Mouse (Mus musculus) liver, embryonic 16.5 days (tissue): ENCODE data around the gene Gvin1. TPM values are rescaled to one million over a fixed set of nuclear protein-coding genes. Genes with fewer than 3 reads are reported as not detected.
"Not testable (repeated sequence)": the region's sequence is repeated elsewhere in the genome, so short reads cannot be mapped to it uniquely, and the experiment has no call there.

ENCODE experiments used
- ATAC-seq: fragments of 200-750 bp; cut with Nextera tagmentation; 2 replicates; pipeline ENCODE4 v1.8.0; 2017; ENCODE audit warnings: low read depth, mild to moderate bottlenecking, moderate number of reproducible peaks, moderate library complexity
- H3K27ac ChIP-seq: fragments of 300-500 bp; sonication (generic); 2 replicates; pipeline ENCODE4 v1.5.1; 2014; ENCODE audit warnings: mild to moderate bottlenecking, low read length
- H3K27me3 ChIP-seq: fragments of 300-500 bp; sonication (generic); 2 replicates; pipeline ENCODE4 v1.6.1; 2014; ENCODE audit warnings: low read depth, low read length, mixed read lengths; ENCODE audit not compliant: control insufficient read depth, insufficient read depth
- H3K36me3 ChIP-seq: fragments of 300-500 bp; sonication (generic); 2 replicates; pipeline ENCODE4 v1.6.1; 2014; ENCODE audit warnings: mild to moderate bottlenecking; ENCODE audit not compliant: control insufficient read depth, insufficient read depth
- H3K4me1 ChIP-seq: fragments of 300-500 bp; sonication (generic); 2 replicates; pipeline ENCODE4 v1.6.1; 2014; ENCODE audit warnings: low read depth, low read length, mixed read lengths; ENCODE audit not compliant: control insufficient read depth
- H3K4me2 ChIP-seq: fragments of 300-500 bp; sonication (generic); 2 replicates; pipeline ENCODE4 v1.6.1; 2014; ENCODE audit warnings: low read depth, low read length, mixed read lengths
- H3K4me3 ChIP-seq: fragments of 300-500 bp; sonication (generic); 2 replicates; pipeline ENCODE4 v1.5.1; 2014; ENCODE audit warnings: low read depth, mild to moderate bottlenecking, low read length
- H3K9ac ChIP-seq: fragments of 300-500 bp; sonication (generic); 2 replicates; pipeline ENCODE4 v1.6.1; 2014; ENCODE audit warnings: low read depth, low read length
- H3K9me3 ChIP-seq: fragments of 300-500 bp; sonication (generic); replicated peaks from 2 replicates; pipeline ENCODE4 v1.6.1; 2016; ENCODE audit warnings: low read length; ENCODE audit not compliant: control insufficient read depth
- WGBS: fragments of 180-500 bp; shearing (Covaris S2); extraction: QIAGEN DNeasy Blood & Tissue Kit; methylation state at CpG from one replicate; pipeline ENCODE4 v1.1.7; 2014; ENCODE audit not compliant: insufficient replicate concordance; 5-methylcytosine and 5-hydroxymethylcytosine counted together
- polyA plus RNA-seq: library from polyadenylated mRNA; unstranded; fragments of >200 nt; fragmentation: Nextera tagmentation; extraction: Ambion mirVana; gene quantifications from 2 replicates; pipeline ENCODE4 v1.2.1, GENCODE M21; 2015

Gene Gvin1
- polyA plus RNA-seq, 1 experiment from 2014 or later = 0.70 TPM

DNA sequence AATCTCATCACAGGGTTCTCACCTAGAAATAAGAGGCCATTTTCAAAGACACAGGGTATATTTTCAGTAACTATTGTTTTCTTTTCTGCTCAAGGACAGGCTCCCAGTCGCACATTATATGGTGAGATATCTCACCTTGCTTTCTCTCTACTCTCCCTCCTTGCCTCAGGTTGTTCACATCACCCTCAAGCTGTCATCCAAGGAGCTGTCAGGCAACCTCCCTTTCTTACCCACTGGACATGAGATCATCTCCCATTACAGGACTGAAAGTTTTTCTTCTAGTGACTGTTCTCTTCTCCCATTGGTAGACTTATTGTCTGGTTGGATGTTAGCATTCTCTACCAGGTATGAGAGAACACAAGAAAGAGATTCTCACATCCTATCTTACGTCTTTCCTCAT lies 20.5 kb upstream of the Gvin1 start:
- no peaks in the 10 kb centered on the region for H3K4me1 ChIP-seq
- H3K36me3 ChIP-seq = no peaks in the 10 kb centered on the region
- no peaks in the 10 kb centered on the region; the same call in 1 of the 2 replicates for H3K9me3 ChIP-seq
- H3K4me3 ChIP-seq = no peak overlapping the region
- no peak overlapping the region for H3K27ac ChIP-seq
- no peaks in the 10 kb centered on the region for H3K27me3 ChIP-seq
- ATAC-seq = no peak
- 46% methylated on average over 2 of the region's 2 CpGs for WGBS
- no peak overlapping the region for H3K4me2 ChIP-seq
- H3K9ac ChIP-seq = no peak overlapping the region

DNA sequence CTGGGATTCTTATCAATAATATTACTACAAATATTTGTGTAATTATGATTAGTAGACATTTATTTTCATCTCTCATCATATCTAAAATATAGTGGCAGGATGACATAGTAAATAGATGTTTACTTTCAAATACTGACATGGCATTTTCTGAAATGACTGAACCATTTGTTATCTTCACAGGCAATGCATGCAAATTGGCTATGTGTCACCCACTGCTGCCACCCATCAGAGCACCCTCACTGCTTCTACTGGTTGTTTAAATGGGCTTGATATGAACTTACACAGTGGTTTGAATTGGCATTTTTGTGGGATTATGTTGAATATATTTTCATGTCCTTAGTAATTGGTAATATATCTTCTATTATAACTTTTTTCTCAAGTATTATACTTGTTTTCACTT lies 784 bp upstream of the Gvin1 start:
- H3K36me3 ChIP-seq, H3K9me3 ChIP-seq, H3K4me3 ChIP-seq, H3K4me1 ChIP-seq, H3K4me2 ChIP-seq, H3K27me3 ChIP-seq, H3K27ac ChIP-seq, ATAC-seq, H3K9ac ChIP-seq: not testable (repeated sequence)

DNA sequence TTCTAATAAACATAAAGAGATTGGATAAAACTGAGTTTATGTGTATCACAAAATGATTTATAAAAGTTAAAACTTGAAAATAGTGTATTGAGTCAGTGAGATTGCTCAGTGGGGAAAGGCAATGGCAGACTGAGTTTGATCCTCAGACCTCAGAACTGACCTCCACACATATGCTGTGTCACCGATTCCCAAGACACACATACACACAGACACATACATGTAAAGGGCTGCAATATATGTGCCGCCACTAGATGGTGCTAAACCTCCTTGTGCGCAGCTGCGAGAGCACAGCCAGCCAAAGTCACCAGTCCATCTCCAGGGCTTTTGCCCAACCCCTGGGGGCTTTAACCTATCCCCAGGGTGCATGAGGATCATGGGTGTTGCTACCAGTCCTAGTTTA lies 1.4 kb downstream of the Gvin1 start:
- H3K9me3 ChIP-seq, H3K27me3 ChIP-seq, H3K4me3 ChIP-seq, H3K27ac ChIP-seq, H3K4me2 ChIP-seq, H3K9ac ChIP-seq, H3K36me3 ChIP-seq, H3K4me1 ChIP-seq: not testable (repeated sequence)
- ATAC-seq = peak; percentile 67
- no CpG with 5 or more reads among the region's 4 CpGs for WGBS

DNA sequence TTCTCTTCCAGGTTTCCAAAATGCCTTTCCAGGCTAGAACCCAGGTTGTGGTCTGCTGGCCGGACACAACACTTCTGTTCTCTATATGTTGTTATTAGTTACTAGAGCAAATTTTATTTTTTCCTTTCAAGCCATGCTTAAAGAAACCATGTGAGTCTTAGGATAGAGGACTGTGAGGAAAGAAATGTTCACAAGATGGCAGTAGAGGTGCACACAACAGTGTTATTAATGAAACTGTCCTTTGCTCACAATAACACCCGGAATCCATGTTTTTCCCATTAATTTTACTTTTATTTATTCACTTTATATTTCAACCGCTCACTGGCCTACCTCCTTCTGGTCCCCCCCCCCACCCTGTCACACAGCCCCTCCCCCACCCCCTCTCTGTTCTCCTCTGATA lies 8.5 kb downstream of the Gvin1 start:
- H3K27ac ChIP-seq, H3K27me3 ChIP-seq, H3K9ac ChIP-seq, H3K36me3 ChIP-seq, H3K4me2 ChIP-seq, H3K9me3 ChIP-seq, ATAC-seq, H3K4me1 ChIP-seq, H3K4me3 ChIP-seq: not testable (repeated sequence)
- WGBS = 51% methylated on average over 2 of the region's 3 CpGs

DNA sequence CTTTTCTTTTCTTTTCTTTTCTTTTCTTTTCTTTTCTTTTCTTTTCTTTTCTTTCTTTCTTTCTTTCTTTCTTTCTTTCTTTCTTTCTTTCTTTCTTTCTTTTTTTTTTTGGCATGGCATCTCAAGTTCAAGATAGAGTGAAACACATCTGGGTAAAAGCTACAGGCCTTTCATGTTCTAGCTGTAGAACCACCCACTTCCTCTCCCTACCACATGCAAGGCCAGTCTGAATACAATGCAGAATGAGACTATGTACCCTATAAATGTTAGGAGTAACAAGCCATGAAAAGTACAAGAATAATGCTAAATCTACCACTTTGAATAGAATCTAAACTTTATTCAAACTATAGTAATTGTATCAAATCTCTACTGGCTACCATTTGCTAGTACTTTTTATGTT lies 38.1 kb downstream of the Gvin1 start:
- H3K4me3 ChIP-seq, H3K4me2 ChIP-seq, H3K4me1 ChIP-seq, H3K36me3 ChIP-seq, H3K9ac ChIP-seq, H3K27ac ChIP-seq, ATAC-seq, H3K27me3 ChIP-seq, H3K9me3 ChIP-seq: not testable (repeated sequence)

DNA sequence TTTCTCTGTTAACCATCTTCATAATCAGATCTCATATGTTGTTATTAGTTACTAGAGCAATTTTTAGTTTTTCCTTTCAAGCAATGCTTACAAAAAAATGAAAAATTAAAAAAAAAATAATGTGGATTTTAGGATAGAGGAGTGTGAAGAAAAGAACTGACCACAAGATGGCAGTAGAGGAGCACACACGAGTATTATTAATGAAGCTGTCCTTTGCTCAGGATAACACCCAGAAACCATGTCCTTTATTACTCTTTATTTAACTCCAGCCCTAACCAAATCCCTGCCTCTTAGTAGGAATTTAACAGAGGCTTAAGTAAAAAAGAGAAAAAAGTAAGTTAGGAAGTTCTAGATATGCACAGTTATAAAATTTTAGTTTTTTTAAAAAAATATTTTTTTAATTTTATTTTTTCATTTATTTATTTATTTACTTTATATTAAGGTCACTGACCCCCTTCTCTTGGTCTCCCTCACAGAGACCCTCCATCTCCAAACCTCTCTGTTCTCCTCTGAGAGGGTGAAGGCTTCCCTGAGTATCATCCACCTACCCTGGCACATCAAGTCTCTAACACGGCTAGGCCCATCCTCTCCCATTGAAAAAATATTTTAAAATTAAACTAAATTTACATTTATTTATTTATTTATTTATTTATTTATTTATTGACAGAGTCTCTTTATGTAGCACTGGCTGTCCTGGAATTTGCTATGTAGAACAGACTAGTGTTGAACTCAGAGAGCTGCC lies 69.9 kb downstream of the Gvin1 start:
- not testable (repeated sequence) for H3K27ac ChIP-seq, H3K4me1 ChIP-seq, ATAC-seq, H3K4me3 ChIP-seq, H3K36me3 ChIP-seq, H3K4me2 ChIP-seq, H3K27me3 ChIP-seq, H3K9me3 ChIP-seq, H3K9ac ChIP-seq
- no CpG with 5 or more reads among the region's 2 CpGs for WGBS

DNA sequence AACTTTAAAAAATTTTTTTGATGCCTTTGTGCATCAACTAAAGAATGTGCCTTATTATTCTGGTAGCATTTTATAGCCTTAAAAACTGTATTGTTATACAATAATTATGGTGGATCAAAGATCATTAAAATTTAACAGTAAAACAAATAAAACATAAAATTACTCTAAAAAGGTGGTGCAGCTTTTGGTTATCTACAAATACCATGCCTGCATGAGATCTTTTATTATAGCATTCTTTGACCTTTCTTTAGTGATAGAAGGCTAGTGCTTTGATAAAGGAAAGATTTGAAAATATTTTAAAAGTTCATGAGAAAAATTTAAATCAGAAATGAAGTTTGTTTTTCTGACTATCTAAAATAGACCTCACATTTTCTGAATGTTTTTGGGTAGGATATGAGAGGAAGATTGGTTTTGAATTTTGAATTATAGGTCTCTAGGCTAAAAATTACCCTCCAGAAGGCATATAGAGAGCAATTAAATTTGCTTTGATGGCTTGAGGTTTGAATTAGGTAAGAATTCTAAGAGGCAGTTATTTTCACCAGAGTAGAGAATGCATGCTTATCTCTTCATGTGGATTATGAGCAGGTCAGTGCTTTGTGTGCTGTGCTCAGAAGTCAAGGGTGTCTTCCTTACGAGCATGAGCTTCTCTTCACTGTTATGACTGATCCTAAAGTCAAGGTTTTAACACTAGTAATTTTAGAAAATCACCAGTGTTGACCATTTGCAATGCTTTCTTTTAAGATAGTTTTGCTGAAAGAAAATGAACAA lies 73.8 kb downstream of the Gvin1 start:
- H3K27ac ChIP-seq, H3K9me3 ChIP-seq, ATAC-seq, H3K36me3 ChIP-seq, H3K27me3 ChIP-seq, H3K4me3 ChIP-seq, H3K9ac ChIP-seq, H3K4me1 ChIP-seq, H3K4me2 ChIP-seq: not testable (repeated sequence)
- WGBS = no CpG with 5 or more reads among the region's 1 CpGs

DNA sequence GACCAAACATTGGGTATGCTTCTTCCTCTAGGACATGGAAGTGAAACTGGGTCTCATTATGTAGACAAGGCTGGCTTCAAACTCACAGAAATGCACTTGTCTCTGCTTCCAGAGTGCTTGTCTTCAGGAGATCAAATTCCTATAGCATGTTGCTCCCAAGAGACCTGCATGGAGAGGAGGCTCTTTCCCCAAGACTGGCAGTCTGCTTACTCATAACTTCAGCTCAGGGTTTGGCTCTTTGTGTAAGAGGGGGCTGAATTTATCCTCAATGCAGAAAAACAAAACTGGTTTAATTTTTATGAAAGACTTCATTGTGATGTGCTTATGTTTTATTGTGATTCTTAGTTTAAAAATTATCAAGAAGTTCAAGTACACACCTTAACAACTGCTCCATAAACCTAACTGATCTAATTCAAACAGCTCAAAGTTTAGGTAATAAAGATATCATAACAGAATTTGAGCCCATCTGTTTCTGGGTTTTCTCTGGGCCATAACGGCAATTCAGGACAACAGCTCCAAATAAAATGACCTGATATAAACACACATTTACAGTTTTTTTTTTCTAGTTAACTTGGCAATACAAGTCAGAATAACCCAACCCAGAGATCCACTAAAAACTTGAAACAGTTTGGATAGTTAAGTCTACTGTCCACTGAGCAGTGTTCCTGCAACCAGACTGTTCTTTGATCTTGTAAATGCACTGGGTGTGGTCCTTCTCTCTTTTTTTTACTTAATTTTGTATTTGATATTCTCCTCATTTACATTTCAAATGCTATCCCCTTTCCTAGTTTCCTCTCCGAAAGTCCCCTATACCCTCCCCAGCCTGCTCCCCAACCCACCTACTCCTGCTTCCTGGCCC lies 97.8 kb downstream of the Gvin1 start:
- H3K4me1 ChIP-seq, H3K36me3 ChIP-seq, H3K9me3 ChIP-seq, H3K9ac ChIP-seq, H3K4me2 ChIP-seq, ATAC-seq, H3K27me3 ChIP-seq, H3K4me3 ChIP-seq, H3K27ac ChIP-seq: not testable (repeated sequence)
- WGBS = no CpG with 5 or more reads among the region's 2 CpGs
